Mouse (Mus musculus): Measurements from ENCODE around the gene Nkapd1.

- TF ChIP-seq CTCF (IDR thresholded peaks at IDR 0.05; ENCODE audit: control insufficient read depth, insufficient read depth, insufficient read length), result no peak
- no peak for TF ChIP-seq MAX (IDR thresholded peaks at IDR 0.05)
Observed at GRCm38 (mm10) chr9:50633059-50633458, 15.8 kb upstream of the Nkapd1 start.

Data from C2C12 (cell line).